In the genomic region with DNA sequence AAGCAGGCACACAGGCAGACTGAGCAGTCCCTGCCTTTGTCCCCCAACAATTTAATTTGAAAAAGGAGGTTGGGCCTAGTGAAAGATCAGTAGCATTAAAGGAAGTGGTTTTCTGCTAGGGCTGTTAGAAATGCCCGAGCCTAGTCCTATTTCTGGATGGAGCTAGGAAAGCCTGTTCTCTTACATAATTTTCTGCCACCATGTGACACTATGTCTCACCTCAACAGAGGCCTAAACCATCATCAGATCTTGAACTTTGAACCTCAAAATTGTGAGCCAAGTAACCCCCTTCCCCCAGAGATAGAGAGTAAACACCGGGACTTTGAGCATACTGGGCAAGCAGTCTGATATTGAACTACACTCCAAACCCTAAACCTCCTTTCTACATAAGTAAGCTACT, we compare ENCODE assay signal across 19 mouse cellular contexts. TPM values are rescaled to one million over a fixed set of nuclear protein-coding genes. Genes with fewer than 3 reads are reported as not detected.
A peak's percentile ranks its signal among the peaks of the same experiment; 100 is the strongest.
DNase-seq lines count a peak whose midpoint lies in the region; ATAC-seq and TF ChIP-seq lines count a peak whose summit lies in the region.
"Had no signal": no experiment of that assay in that cellular context is flagged by ENCODE, and none has a peak within 500 bp of the region (broad histone marks: within the 10 kb centered on the region; RNA-seq: fewer than 3 reads in every experiment).

No protein-coding gene starts in this region.

- H3K27ac ChIP-seq in liver, embryonic 11.5 days (ENCODE audit: low read depth, low read length), result peak overlapping the region; percentile 22; the same call in 1 of the 2 replicates
- no peak overlapping the region for H3K27ac ChIP-seq in liver, embryonic 12.5 days
- peak overlapping the region; percentile 29; the same call in 1 of the 2 replicates for H3K27ac ChIP-seq in MEL (ENCODE audit: control insufficient read depth, low read depth, low read length)
- H3K27ac ChIP-seq in limb, embryonic 10.5 days, result peak overlapping the region; percentile 44; the same call in 1 of the 2 replicates
- H3K27ac ChIP-seq: embryonic facial prominence, embryonic 15.5 days; hindbrain, embryonic 12.5 days; midbrain, embryonic 13.5 days; neural tube, embryonic 15.5 days had no signal

- no peaks in the 10 kb centered on the region for H3K27me3 ChIP-seq in liver, embryonic 11.5 days (replicated peaks; ENCODE audit: control insufficient read depth, insufficient read depth, low read length)
- no peaks in the 10 kb centered on the region for H3K27me3 ChIP-seq in liver, embryonic 12.5 days (replicated peaks)
- H3K27me3 ChIP-seq in MEL (ENCODE audit: control insufficient read depth in 1 of 2, insufficient read depth in 2 of 2, low read length in 2 of 2), result peaks cover 4 to 8% of the 10 kb centered on the region in 2 experiments
- no peaks in the 10 kb centered on the region for H3K27me3 ChIP-seq in limb, embryonic 10.5 days (ENCODE audit: low read depth, poor library complexity, severe bottlenecking)
- H3K27me3 ChIP-seq: embryonic facial prominence, embryonic 15.5 days; hindbrain, embryonic 12.5 days; midbrain, embryonic 13.5 days; neural tube, embryonic 15.5 days had no signal

- H3K4me3 ChIP-seq in liver, embryonic 11.5 days (ENCODE audit: low read depth, low read length), result no peak overlapping the region
- H3K4me3 ChIP-seq in liver, embryonic 12.5 days, result no peak overlapping the region
- H3K4me3 ChIP-seq in MEL (ENCODE audit: control insufficient read depth in 1 of 2, insufficient read depth in 1 of 2, low read depth in 2 of 2, low read length in 2 of 2), result no peak overlapping the region
- no peak overlapping the region for H3K4me3 ChIP-seq in limb, embryonic 10.5 days
- H3K4me3 ChIP-seq: embryonic facial prominence, embryonic 15.5 days; hindbrain, embryonic 12.5 days; midbrain, embryonic 13.5 days; neural tube, embryonic 15.5 days had no signal

- no peaks in the 10 kb centered on the region for H3K9me3 ChIP-seq in liver, embryonic 11.5 days (ENCODE audit: control insufficient read depth, low read length)
- H3K9me3 ChIP-seq in liver, embryonic 12.5 days (replicated peaks), result no peaks in the 10 kb centered on the region
- H3K9me3 ChIP-seq in MEL (replicated peaks; ENCODE audit: insufficient read depth, low read length), result no peaks in the 10 kb centered on the region
- H3K9me3 ChIP-seq in limb, embryonic 10.5 days (replicated peaks), result no peaks in the 10 kb centered on the region
- H3K9me3 ChIP-seq: embryonic facial prominence, embryonic 15.5 days; G1E; hindbrain, embryonic 12.5 days; midbrain, embryonic 13.5 days; neural tube, embryonic 15.5 days had no signal

- no peaks in the 10 kb centered on the region for H3K36me3 ChIP-seq in liver, embryonic 11.5 days (ENCODE audit: control insufficient read depth, insufficient read depth, low read length)
- no peaks in the 10 kb centered on the region for H3K36me3 ChIP-seq in liver, embryonic 12.5 days
- peaks cover 0 to 29% of the 10 kb centered on the region in 2 experiments; a peak in 2 of 4 replicates for H3K36me3 ChIP-seq in MEL (ENCODE audit: control insufficient read depth in 1 of 2, insufficient read depth in 2 of 2, low read length in 2 of 2)
- no peaks in the 10 kb centered on the region for H3K36me3 ChIP-seq in limb, embryonic 10.5 days
- H3K36me3 ChIP-seq: embryonic facial prominence, embryonic 15.5 days; G1E; hindbrain, embryonic 12.5 days; midbrain, embryonic 13.5 days; neural tube, embryonic 15.5 days had no signal

- no peak for DNase-seq in liver, embryonic 11.5 days (ENCODE audit: low spot score)
- peak; percentile 31 for DNase-seq in MEL (ENCODE audit: low read depth, low spot score)
- DNase-seq in limb, embryonic 10.5 days (ENCODE audit: low spot score), result no peak
- peak; percentile 17 to 25 for DNase-seq in natural killer cell, adult 2 months (ENCODE audit: low spot score in 2 of 2)
- no peak for DNase-seq in right cerebral cortex, postnatal 36 days (ENCODE audit: low spot score in 2 of 2)
- no peak for DNase-seq in left cerebral cortex, postnatal 36 days (ENCODE audit: low spot score in 2 of 2)
- no peak for DNase-seq in thymus, adult 18-20 months
- DNase-seq: adrenal gland, postnatal 25 days; cerebellum, adult 18-20 months; cerebellum, postnatal 25 days; forebrain, postnatal 0 days; heart, postnatal 14 days had no signal

- TF ChIP-seq CTCF in MEL (IDR thresholded peaks at IDR 0.05 in 2 of 3, conservative IDR thresholded peaks at IDR 0.05 in 1 of 3; ENCODE audit: control insufficient read depth in 1 of 3, insufficient read depth in 1 of 3, low read depth in 2 of 3, low read length in 3 of 3, poor library complexity in 1 of 3, severe bottlenecking in 1 of 3), result no peak

- H3K4me2 ChIP-seq in liver, embryonic 11.5 days, result no peak overlapping the region
- H3K4me2 ChIP-seq in liver, embryonic 12.5 days, result no peak overlapping the region
- H3K4me2 ChIP-seq: embryonic facial prominence, embryonic 15.5 days; heart, embryonic 11.5 days; hindbrain, embryonic 12.5 days; midbrain, embryonic 13.5 days; neural tube, embryonic 15.5 days had no signal

- 48% methylated on average over 2 of the region's 2 CpGs for WGBS in liver, embryonic 11.5 days
- WGBS in liver, embryonic 12.5 days (ENCODE audit: insufficient replicate concordance), result 44% methylated on average over 2 of the region's 2 CpGs
- 85% methylated on average over 2 of the region's 2 CpGs for WGBS in limb, embryonic 10.5 days

- TF ChIP-seq POLR2A in MEL (IDR thresholded peaks at IDR 0.05; ENCODE audit: control insufficient read depth in 1 of 2, insufficient read depth in 1 of 2, low read depth in 1 of 2, low read length in 2 of 2, poor library complexity in 1 of 2), result no peak

- no peak for TF ChIP-seq EP300 in MEL (IDR thresholded peaks at IDR 0.05; ENCODE audit: low read depth in 1 of 2, low read length in 2 of 2)

- H3K9ac ChIP-seq in liver, embryonic 11.5 days (ENCODE audit: low read depth, low read length), result no peak overlapping the region
- no peak overlapping the region for H3K9ac ChIP-seq in liver, embryonic 12.5 days
- H3K9ac ChIP-seq in MEL (ENCODE audit: control insufficient read depth, low read depth, low read length, poor library complexity, severe bottlenecking), result no peak overlapping the region
- H3K9ac ChIP-seq: embryonic facial prominence, embryonic 15.5 days; forebrain, postnatal 0 days; hindbrain, embryonic 12.5 days; midbrain, embryonic 13.5 days; neural tube, embryonic 15.5 days had no signal

- intact Hi-C loops in left cerebral cortex, postnatal 36 days (cut with DNase I), result loop anchor here (5.0 kb wide), 2 partner anchors 49 to 99 kb away; a partner anchor contains a TSS

- ATAC-seq in liver, embryonic 11.5 days (replicated peaks; ENCODE audit: low FRiP score), result no peak
- ATAC-seq in liver, embryonic 12.5 days, result no peak
- ATAC-seq: forebrain, postnatal 0 days; midbrain, embryonic 13.5 days had no signal

- TF ChIP-seq RAD21 in MEL (IDR thresholded peaks at IDR 0.05; ENCODE audit: low read depth, low read length), result no peak

- H3K4me1 ChIP-seq in liver, embryonic 11.5 days (replicated peaks; ENCODE audit: control insufficient read depth, insufficient read depth, low read length), result peaks cover 16% of the 10 kb centered on the region
- H3K4me1 ChIP-seq in liver, embryonic 12.5 days, result peaks cover 28% of the 10 kb centered on the region
- H3K4me1 ChIP-seq in MEL (ENCODE audit: control insufficient read depth in 1 of 2, insufficient read depth in 2 of 2, low read length in 2 of 2), result peaks cover 21 to 26% of the 10 kb centered on the region in 2 experiments
- peaks cover 21% of the 10 kb centered on the region for H3K4me1 ChIP-seq in limb, embryonic 10.5 days

- peaks cover 15% of the 10 kb centered on the region for H3K79me2 ChIP-seq in MEL (ENCODE audit: control insufficient read depth, insufficient read depth, low read length, poor library complexity)

TF ChIP-seq in MEL, 35 proteins besides CTCF, POLR2A, EP300 and RAD21:
- TF ChIP-seq BHLHE40 (IDR thresholded peaks at IDR 0.05; ENCODE audit: borderline replicate concordance, low read depth, low read length) (no peak), HCFC1 (IDR thresholded peaks at IDR 0.05; ENCODE audit: low read depth, low read length) (0 out of 2 replicates have a peak, but pooled peaks have one; percentile 8)

RNA-seq across cellular contexts. Expression of a gene that starts 3.2 kb away (rescaled TPM):
- 39.1 and 49.7 TPM in 2 replicates for polyA plus RNA-seq in liver, embryonic 11.5 days (2014; fragmentation: Nextera tagmentation; extraction: Ambion mirVana)
- polyA plus RNA-seq in liver, embryonic 12.5 days (2016; fragmentation: Nextera tagmentation; extraction: Ambion mirVana), result 25.2 and 29.0 TPM in 2 replicates
- 9.0 and 16.3 TPM in 2 replicates for total RNA-seq in MEL (2012; rRNA removed)
- 10 to 100 TPM in 1 of 2 experiments, not detected in 1; 63.2 TPM for polyA plus RNA-seq in MEL (2012; ENCODE audit: insufficient read depth in 1 of 2, insufficient read length in 2 of 2, low read depth in 1 of 2, low replicate concordance in 2 of 2, missing spikeins in 1 of 2)
- polyA plus RNA-seq in limb, embryonic 10.5 days (2016; fragmentation: Nextera tagmentation; extraction: Ambion mirVana), result 95.8 and 119 TPM in 2 replicates
- 10 to 100 TPM; 31.6 to 51.9 TPM for total RNA-seq in left cerebral cortex, postnatal 36 days (2021)

RNA-seq across cellular contexts. Expression of a gene that starts 49.3 kb away (rescaled TPM):
- polyA plus RNA-seq in liver, embryonic 11.5 days (2014; fragmentation: Nextera tagmentation; extraction: Ambion mirVana), result 21.5 and 21.8 TPM in 2 replicates
- 12.3 and 13.6 TPM in 2 replicates for polyA plus RNA-seq in liver, embryonic 12.5 days (2016; fragmentation: Nextera tagmentation; extraction: Ambion mirVana)
- total RNA-seq in MEL (2012; rRNA removed), result not detected in 2 replicates
- polyA plus RNA-seq in MEL (2012; ENCODE audit: insufficient read depth in 1 of 2, insufficient read length in 2 of 2, low read depth in 1 of 2, low replicate concordance in 2 of 2, missing spikeins in 1 of 2), result not detected
- 40.6 and 44.3 TPM in 2 replicates for polyA plus RNA-seq in limb, embryonic 10.5 days (2016; fragmentation: Nextera tagmentation; extraction: Ambion mirVana)
- total RNA-seq in left cerebral cortex, postnatal 36 days (2021), result 1 to 10 TPM; 4.6 to 6.8 TPM
- polyA plus RNA-seq: G1E had no signal

Comparison
In these comparisons a context has a peak if more than half of its experiments do, and no peak if none do; other contexts are left out.
1. DNase-seq: peak in MEL (single experiment) and natural killer cell, adult 2 months (2 of 2); none in liver, embryonic 11.5 days (single experiment), limb, embryonic 10.5 days (single experiment), right cerebral cortex, postnatal 36 days (0 of 2), left cerebral cortex, postnatal 36 days (0 of 2) and thymus, adult 18-20 months (0 of 2).
2. RNA of a gene that starts 49.3 kb away (polyA plus RNA-seq): 40.6 to 44.3 TPM in limb, embryonic 10.5 days, 21.5 to 21.8 TPM in liver, embryonic 11.5 days and 12.3 to 13.6 TPM in liver, embryonic 12.5 days; not detected in MEL; every median in the first group is over 10 times any median in the second.